18 mouse cellular contexts compared by ENCODE assay signal in the genomic region with DNA sequence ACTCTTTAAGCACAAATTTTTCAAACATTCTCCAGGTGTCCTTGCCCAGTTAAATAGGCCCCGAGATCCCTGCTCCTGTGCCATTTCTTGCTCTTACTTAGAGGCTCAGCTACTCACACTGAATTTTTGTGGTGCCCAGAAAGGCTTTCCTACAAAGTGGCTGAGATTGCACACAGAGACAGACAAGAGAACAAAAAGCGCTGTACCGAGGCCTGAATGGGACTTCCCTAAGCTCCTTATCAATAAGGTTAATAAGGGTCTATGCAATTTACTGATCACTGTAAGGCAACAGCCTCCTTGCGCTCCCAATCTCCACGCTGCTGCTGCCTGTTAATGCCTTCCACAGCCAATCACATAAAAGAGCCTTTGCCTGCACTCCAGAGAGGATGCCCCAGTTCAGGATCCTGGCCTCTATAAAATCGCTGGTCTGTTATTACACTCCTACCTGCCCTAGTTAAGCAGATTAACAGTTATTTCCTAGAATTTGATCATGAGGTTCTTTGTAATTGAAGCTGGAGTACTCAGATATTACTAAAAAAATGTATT.
DNase-seq lines count a peak whose midpoint lies in the region; ATAC-seq and TF ChIP-seq lines count a peak whose summit lies in the region.
"Had no signal": no experiment of that assay in that cellular context is flagged by ENCODE, and none has a peak within 500 bp of the region (broad histone marks: within the 10 kb centered on the region; RNA-seq: fewer than 3 reads in every experiment).

No protein-coding gene starts in this region.

- DNase-seq in midbrain, embryonic 10.5 days (ENCODE audit: low spot score): peak; percentile 31
- no peak for DNase-seq in midbrain, postnatal 0 days (ENCODE audit: low spot score)
- DNase-seq in forebrain, embryonic 11.5 days (ENCODE audit: low spot score): no peak
- DNase-seq in limb, embryonic 11.5 days (ENCODE audit: low spot score): peak; percentile 31
- DNase-seq in retina, adult 2 months (ENCODE audit: low read depth, low spot score): peak; percentile 4
- DNase-seq in right cerebral cortex, adult 2 months (ENCODE audit: low spot score in 2 of 2): no peak
- no peak for DNase-seq in adrenal gland, adult 2 months
- DNase-seq in spleen, adult 12 weeks (ENCODE audit: low spot score): no peak
- DNase-seq: adrenal gland, postnatal 14 days; cerebellum, adult 9-11 months; gastrocnemius, postnatal 25 days; heart, postnatal 14 days; right cerebral cortex, postnatal 14 days; thymus, postnatal 25 days had no signal

- no peak for TF ChIP-seq CTCF in midbrain, postnatal 0 days (IDR thresholded peaks at IDR 0.05)

- peak overlapping the region; percentile 55; the same call in 1 of the 2 replicates for H3K27ac ChIP-seq in midbrain, embryonic 10.5 days (replicated peaks)
- no peak overlapping the region for H3K27ac ChIP-seq in midbrain, postnatal 0 days (ENCODE audit: low read depth, low read length)
- no peak overlapping the region for H3K27ac ChIP-seq in forebrain, embryonic 11.5 days (ENCODE audit: low read depth, low read length)
- no peak overlapping the region for H3K27ac ChIP-seq in limb, embryonic 11.5 days (replicated peaks; ENCODE audit: low read depth, low read length)
- H3K27ac ChIP-seq: embryonic facial prominence, embryonic 15.5 days; heart, embryonic 10.5 days; layer of hippocampus, adult 2 months had no signal

- H3K4me3 ChIP-seq in midbrain, embryonic 10.5 days: no peak overlapping the region
- no peak overlapping the region for H3K4me3 ChIP-seq in midbrain, postnatal 0 days (ENCODE audit: low read depth, low read length)
- H3K4me3 ChIP-seq in forebrain, embryonic 11.5 days (ENCODE audit: low read depth, low read length): no peak overlapping the region
- no peak overlapping the region for H3K4me3 ChIP-seq in limb, embryonic 11.5 days (ENCODE audit: low read depth, low read length)
- H3K4me3 ChIP-seq: embryonic facial prominence, embryonic 15.5 days; heart, embryonic 10.5 days; layer of hippocampus, adult 2 months had no signal

- no peak overlapping the region for H3K4me2 ChIP-seq in midbrain, postnatal 0 days (ENCODE audit: low read depth, low read length, poor library complexity, severe bottlenecking)
- H3K4me2 ChIP-seq in forebrain, embryonic 11.5 days (ENCODE audit: low read depth, low read length, severe bottlenecking): no peak overlapping the region
- H3K4me2 ChIP-seq in limb, embryonic 11.5 days (ENCODE audit: low read depth, severe bottlenecking): no peak overlapping the region
- H3K4me2 ChIP-seq: embryonic facial prominence, embryonic 15.5 days had no signal

- H3K4me1 ChIP-seq in midbrain, embryonic 10.5 days: peaks cover 52% of the 10 kb centered on the region
- no peaks in the 10 kb centered on the region for H3K4me1 ChIP-seq in midbrain, postnatal 0 days (ENCODE audit: insufficient read depth, low read length)
- H3K4me1 ChIP-seq in forebrain, embryonic 11.5 days (replicated peaks; ENCODE audit: control insufficient read depth, insufficient read depth, low read length): no peaks in the 10 kb centered on the region
- no peaks in the 10 kb centered on the region for H3K4me1 ChIP-seq in limb, embryonic 11.5 days (ENCODE audit: control insufficient read depth, insufficient read depth, low read length)
- H3K4me1 ChIP-seq: embryonic facial prominence, embryonic 15.5 days; heart, embryonic 10.5 days had no signal

- ATAC-seq in midbrain, postnatal 0 days (ENCODE audit: low FRiP score): no peak
- ATAC-seq in forebrain, embryonic 11.5 days (replicated peaks; ENCODE audit: low FRiP score): peak; percentile 79
- ATAC-seq in limb, embryonic 11.5 days (ENCODE audit: insufficient number of reproducible peaks, low FRiP score, low TSS enrichment, low read depth): no peak
- ATAC-seq: CD4-positive, CD25-positive, alpha-beta regulatory T cell, adult 4 months had no signal

- 31% methylated on average over 6 of the region's 6 CpGs for WGBS in midbrain, embryonic 10.5 days
- 16% methylated on average over 6 of the region's 6 CpGs for WGBS in midbrain, postnatal 0 days
- WGBS in forebrain, embryonic 11.5 days: 7% methylated on average over 6 of the region's 6 CpGs
- 21% methylated on average over 6 of the region's 6 CpGs for WGBS in limb, embryonic 11.5 days

- H3K9me3 ChIP-seq in midbrain, embryonic 10.5 days (replicated peaks): no peaks in the 10 kb centered on the region
- no peaks in the 10 kb centered on the region for H3K9me3 ChIP-seq in midbrain, postnatal 0 days (ENCODE audit: low read length)
- no peaks in the 10 kb centered on the region for H3K9me3 ChIP-seq in forebrain, embryonic 11.5 days (ENCODE audit: control insufficient read depth, low read length)
- no peaks in the 10 kb centered on the region for H3K9me3 ChIP-seq in limb, embryonic 11.5 days (ENCODE audit: control insufficient read depth, low read length)
- H3K9me3 ChIP-seq: embryonic facial prominence, embryonic 15.5 days; heart, embryonic 10.5 days had no signal

- H3K27me3 ChIP-seq in midbrain, embryonic 10.5 days (ENCODE audit: low read depth, poor library complexity, severe bottlenecking): peaks cover 11% of the 10 kb centered on the region
- no peaks in the 10 kb centered on the region for H3K27me3 ChIP-seq in midbrain, postnatal 0 days (ENCODE audit: insufficient read depth, low read length)
- H3K27me3 ChIP-seq in forebrain, embryonic 11.5 days (ENCODE audit: control insufficient read depth, insufficient read depth, low read length): no peaks in the 10 kb centered on the region; the same call in 1 of the 2 replicates
- no peaks in the 10 kb centered on the region for H3K27me3 ChIP-seq in limb, embryonic 11.5 days (ENCODE audit: control insufficient read depth, insufficient read depth, low read length)
- H3K27me3 ChIP-seq: embryonic facial prominence, embryonic 15.5 days had no signal

- no peaks in the 10 kb centered on the region for H3K36me3 ChIP-seq in midbrain, embryonic 10.5 days
- no peaks in the 10 kb centered on the region for H3K36me3 ChIP-seq in midbrain, postnatal 0 days (ENCODE audit: insufficient read depth, low read length)
- no peaks in the 10 kb centered on the region for H3K36me3 ChIP-seq in forebrain, embryonic 11.5 days (ENCODE audit: control insufficient read depth, insufficient read depth, low read length)
- H3K36me3 ChIP-seq in limb, embryonic 11.5 days (ENCODE audit: control insufficient read depth, insufficient read depth, low read length): no peaks in the 10 kb centered on the region
- H3K36me3 ChIP-seq: embryonic facial prominence, embryonic 15.5 days; heart, embryonic 10.5 days had no signal

- no peak overlapping the region for H3K9ac ChIP-seq in midbrain, postnatal 0 days (replicated peaks; ENCODE audit: low read length, poor library complexity, severe bottlenecking)
- H3K9ac ChIP-seq in forebrain, embryonic 11.5 days (ENCODE audit: low read length): no peak overlapping the region
- H3K9ac ChIP-seq in limb, embryonic 11.5 days (ENCODE audit: low read length): no peak overlapping the region
- H3K9ac ChIP-seq: embryonic facial prominence, embryonic 15.5 days had no signal

Comparison
In these comparisons a context has a peak if more than half of its experiments do, and no peak if none do; other contexts are left out.
1. DNase-seq: peak in midbrain, embryonic 10.5 days (single experiment), limb, embryonic 11.5 days (single experiment) and retina, adult 2 months (single experiment); none in midbrain, postnatal 0 days (single experiment), forebrain, embryonic 11.5 days (single experiment), right cerebral cortex, adult 2 months (0 of 2), adrenal gland, adult 2 months (single experiment) and spleen, adult 12 weeks (single experiment).